Mouse (Mus musculus) bone marrow macrophage, adult 2 months (primary cell): ENCODE data around the gene Il17rd.

ENCODE experiments used
- CTCF ChIP-seq: IDR thresholded peaks from 2 replicates; pipeline ENCODE4 v1.5.1; 2012; ENCODE audit warnings: low read depth, mild to moderate bottlenecking, low read length, moderate library complexity
- POLR2A ChIP-seq: IDR thresholded peaks from 2 replicates; pipeline ENCODE4 v1.6.1; 2012; ENCODE audit warnings: mild to moderate bottlenecking, low read depth, low read length, borderline replicate concordance

GRCm38 (mm10) chr14:27044967-27045361, 6.2 kb downstream of the Il17rd start:
- TF ChIP-seq POLR2A = no peak
- no peak for TF ChIP-seq CTCF
